Mouse (Mus musculus) testis, postnatal 10 days (tissue): ENCODE measurements around the gene Sema4c.

Source experiments
- DNase-seq: peaks from one replicate; pipeline ENCODE4 v3.0.0; 2021; ENCODE audit warnings: low spot score

The Sema4c gene

DNA sequence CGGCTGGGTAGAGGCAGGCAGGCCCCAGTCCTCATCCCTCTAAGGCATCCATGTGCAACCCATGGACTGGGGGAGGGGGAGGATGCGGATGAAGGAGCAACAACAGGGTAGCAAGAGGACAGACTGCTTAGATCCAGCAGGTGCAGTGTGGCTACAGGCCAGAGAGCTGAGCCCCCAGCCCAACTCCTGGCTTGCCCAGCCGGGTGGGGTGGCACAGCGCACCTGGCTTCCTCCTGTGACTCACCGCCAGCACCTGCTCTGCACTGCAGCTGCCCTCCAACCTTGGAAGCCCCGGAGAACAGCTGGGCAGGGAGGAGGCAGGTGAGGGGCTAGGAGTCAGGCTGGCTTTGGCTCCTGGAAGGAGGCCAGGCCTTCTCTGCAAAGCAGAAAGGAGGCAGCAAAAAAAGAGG, 21.8 kb upstream of the Sema4c start:
- no peak for DNase-seq

GRCm38 (mm10) chr1:36576991-36577675, 19.0 kb upstream of the Sema4c start:
- no peak for DNase-seq

DNA sequence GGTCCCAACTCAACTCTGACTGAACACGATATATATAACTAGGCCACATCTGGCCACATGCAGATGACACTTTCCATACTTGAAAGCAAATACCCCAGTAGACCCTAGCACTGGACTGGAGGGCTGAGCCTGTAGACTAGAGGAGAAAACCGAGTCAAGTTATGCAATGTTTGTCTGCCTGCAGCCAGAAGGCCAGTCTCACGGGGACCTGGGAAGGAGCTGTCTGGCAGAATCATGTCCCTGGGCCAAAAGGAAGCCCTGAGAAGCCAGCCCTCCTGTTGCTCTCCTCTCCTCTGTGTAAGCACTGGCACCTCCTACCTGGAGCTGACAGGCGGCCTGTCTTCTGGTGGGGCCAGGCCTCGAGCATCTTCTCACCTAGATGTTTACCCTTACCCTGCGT, 17.2 kb upstream of the Sema4c start:
- no peak for DNase-seq

GRCm38 (mm10) chr1:36574196-36574955, 16.2 kb upstream of the Sema4c start:
- DNase-seq = no peak

DNA sequence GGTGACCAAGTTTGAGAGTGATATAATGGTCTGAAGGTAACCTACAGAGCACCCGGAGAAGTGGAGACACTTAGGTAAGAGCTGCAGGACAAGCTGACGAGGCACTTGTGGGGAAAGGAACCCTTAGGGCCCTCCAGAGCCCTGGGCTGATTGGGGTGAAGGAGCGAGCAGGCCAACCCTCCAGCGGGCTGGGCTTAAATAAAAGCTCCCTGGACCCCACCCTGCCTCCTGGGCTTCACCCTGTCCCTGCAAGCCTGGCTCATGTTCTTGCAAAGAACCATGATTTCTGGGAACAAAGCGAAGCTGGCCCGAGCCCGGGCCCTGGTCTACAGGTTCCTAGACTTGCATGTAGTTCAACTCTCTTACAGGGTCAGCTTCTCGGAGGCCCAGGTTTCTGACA, 15.4 kb upstream of the Sema4c start:
- DNase-seq = no peak

- DNase-seq = no peak
Measured at GRCm38 (mm10) chr1:36572709-36573108, 14.6 kb upstream of the Sema4c start.

GRCm38 (mm10) chr1:36572140-36572700, 14.1 kb upstream of the Sema4c start:
- DNase-seq = no peak

DNA sequence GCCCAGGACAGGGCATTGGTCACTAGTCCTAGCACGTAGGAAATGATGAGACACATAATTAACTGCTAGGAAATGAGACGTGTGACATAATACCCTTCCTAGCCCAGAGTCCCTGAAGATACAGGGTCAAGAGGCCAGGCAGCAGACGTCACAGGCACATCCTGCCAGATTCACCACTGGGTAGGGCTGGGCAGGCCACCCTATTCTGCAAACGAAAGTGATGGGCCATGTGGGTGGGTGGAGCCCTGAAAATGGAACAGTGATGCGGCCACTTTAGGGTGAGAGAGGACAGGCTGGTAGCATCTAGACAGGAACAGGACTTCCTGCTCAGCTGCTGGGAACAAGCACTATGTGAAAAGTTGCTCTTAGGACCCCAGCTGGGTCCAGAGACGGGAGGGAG, 13.5 kb upstream of the Sema4c start:
- peak; percentile 50 for DNase-seq

DNA sequence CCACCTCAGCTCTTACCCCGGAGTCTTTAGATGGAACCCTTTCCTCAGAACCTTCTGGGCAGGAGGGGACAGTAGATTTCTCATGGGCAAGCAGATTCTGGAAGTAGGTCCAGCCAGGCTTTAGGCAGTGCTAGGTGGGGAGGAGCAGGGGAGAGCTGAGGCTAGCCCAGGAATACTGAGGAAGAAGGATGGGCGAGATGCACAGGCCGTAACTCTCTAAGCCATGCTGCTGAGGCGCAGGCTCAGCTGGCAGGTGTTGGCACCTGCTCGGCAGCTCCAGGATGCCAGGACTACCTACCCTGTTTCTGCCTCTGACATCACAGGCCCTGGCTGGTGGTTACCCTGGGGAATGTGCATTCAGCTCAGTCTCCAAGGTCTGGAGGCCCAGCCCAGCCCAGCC, 12.2 kb upstream of the Sema4c start:
- peak; percentile 40 for DNase-seq

DNA sequence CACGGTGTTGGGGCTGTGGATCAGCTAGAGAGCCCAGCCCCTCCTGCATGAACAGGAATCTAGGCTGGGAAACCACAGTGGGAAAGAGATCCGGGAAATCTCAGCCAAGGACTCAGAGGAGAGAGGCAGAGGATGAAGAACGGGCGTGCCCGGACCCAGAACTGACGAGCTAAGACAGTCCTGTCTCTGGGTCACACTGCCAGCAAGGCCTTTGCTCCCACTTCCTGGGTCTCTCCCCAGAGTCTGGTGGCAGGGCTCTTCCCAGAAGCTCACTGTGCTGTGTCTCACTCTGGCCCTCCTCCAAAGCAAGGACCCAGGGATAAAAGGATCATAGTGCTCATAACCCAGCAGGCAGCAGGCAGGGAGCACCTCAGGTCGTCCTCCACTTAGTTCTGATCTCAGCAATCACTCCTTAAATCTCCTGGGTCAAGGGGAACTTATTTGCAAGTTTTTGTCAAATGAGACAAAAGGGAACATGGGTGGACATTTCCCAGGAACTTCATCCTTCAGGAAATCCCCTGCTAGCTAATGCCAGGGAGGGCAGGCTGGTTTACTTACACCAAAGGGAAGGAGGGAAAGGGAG, 11.6 kb upstream of the Sema4c start:
- no peak for DNase-seq

- DNase-seq = no peak
Measured at GRCm38 (mm10) chr1:36568776-36569175, 10.6 kb upstream of the Sema4c start.

DNA sequence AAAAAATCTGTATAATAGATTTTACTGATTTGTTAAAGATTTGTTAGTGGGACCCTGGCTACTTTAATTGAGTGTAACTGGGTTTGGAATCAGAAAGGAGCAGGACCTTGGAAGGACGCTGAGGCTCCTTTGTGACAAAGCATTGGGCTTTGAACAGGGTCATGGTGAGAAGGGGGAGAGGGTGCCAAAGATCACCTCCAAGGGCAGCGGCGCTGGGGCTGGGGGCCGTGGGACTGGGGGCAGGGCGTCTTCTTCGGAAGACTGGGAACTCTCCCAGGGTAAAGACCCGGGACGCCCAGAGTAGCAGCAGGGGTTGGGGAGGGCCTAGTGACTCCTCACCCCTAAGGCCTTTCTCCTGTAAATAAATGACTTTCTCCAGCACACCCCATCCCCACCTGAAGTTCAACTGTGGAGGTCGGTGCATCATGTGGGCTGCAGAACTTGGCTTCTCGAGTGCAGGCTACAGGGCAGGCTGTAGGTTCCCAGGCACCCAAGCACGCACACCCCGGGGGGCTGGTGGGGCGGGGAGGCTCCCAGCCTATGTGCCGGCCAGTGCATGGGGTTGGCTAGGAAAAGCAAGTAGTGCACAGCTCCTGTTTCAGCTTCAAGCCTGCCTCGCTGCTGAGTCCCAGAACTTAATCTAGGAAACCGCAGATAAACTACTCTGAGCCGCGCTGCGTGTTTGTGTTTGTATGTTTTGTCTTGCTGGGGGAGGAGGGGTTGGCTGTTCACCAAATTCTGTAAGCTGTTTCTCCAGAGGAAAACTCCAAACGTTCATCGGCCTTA, 9.9 kb upstream of the Sema4c start:
- no peak for DNase-seq

DNA sequence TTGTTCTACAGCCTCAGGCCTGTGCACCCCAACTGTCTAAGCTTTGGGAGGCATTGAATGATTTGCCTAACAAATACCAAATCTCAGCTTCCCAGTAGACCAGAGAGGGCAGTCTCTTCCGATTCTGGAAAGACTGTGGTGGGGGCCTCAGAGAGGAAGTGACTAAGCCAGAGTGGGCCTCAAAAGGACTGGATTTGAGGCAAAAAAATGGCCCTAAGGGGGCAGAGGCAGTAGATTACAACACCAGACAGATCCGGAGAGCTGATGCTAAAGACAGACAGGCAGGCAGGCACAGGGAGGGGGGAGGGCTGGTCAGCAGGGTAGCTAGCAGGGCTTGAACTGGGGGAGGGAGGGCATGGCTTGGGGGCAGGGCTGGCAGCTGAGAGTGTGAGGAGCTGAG, 8.3 kb upstream of the Sema4c start:
- DNase-seq = no peak

DNA sequence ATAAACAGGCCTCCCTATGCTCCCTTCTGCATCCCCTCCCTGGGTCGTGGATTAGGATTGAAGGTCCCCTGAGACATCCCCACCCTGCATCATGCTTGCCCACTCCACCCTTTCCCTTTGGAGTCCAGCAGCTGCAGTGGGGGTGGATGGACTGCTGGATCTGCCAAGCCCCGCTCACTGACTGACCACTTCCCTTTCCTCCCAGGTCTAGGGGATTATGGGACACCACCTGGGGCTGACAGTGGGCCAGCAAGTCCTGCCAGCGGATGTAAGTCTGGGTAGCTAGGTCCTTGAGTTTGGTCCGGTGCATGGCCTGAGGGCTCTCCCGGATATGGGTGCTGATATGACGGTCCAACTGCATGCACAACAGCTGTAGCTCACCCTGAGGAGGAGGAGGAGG, 6.0 kb upstream of the Sema4c start:
- DNase-seq = no peak

GRCm38 (mm10) chr1:36563632-36564031, 5.5 kb upstream of the Sema4c start:
- no peak for DNase-seq

- no peak for DNase-seq
Measured at GRCm38 (mm10) chr1:36563197-36563596, 5.0 kb upstream of the Sema4c start.

DNA sequence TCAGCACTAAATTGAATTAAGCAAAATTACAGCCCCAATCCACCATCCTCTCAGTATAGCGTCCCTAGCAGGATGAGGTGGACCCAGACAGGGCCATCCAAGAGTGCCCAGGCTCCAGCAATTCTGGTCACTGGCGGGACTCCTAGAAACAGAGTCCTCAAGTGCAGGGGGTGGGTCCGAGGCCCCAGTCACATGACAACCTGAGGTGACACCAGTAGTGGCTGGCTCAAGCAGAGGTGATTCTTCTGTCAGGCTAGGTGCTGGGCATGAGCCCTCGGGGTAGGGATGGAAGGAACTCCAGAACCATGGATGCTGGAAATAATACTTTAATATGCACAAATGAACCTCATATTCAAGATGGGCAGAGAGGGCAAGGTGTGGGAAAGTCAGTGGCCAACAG, 4.2 kb upstream of the Sema4c start:
- DNase-seq = no peak

DNA sequence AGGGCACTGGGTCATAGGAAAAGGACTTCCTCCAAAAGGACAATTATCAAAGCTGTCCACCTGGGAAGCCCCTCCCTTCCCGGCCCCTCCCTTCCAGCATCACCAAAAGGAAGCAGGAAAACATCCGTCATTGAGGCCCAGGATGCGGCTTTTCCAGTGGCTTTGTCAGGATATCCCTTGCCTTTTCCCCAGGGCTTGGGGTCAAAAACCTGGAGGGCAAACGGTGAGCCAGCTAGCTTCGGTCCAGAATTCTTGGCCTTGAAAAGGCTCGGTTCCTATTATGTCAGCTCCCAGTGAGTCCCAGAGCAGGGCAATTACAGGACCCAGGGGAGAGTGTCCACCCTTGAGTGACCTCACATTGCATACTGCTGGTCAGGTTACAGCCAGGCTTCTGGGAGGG, 2.8 kb upstream of the Sema4c start:
- DNase-seq = no peak

DNA sequence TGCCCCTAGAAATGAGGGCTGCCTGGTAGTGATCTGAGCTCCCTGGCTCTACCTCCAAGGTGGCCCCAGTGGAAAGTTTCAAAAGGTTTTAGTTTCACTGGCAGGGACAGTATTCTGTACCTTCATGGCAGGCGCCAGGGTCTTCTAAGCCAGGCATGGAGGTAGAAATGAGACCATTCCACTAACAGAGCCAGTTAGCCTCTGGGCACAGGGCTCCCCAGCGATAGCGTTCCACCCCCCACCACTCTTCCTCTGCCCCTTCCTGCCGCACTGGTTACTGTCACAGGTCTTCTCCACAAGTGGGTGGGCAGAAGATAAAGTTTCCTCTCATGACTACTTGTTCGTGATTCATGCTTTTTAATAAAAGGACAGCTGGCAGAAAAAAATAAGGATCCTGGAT, 1.7 kb upstream of the Sema4c start:
- DNase-seq = no peak

DNA sequence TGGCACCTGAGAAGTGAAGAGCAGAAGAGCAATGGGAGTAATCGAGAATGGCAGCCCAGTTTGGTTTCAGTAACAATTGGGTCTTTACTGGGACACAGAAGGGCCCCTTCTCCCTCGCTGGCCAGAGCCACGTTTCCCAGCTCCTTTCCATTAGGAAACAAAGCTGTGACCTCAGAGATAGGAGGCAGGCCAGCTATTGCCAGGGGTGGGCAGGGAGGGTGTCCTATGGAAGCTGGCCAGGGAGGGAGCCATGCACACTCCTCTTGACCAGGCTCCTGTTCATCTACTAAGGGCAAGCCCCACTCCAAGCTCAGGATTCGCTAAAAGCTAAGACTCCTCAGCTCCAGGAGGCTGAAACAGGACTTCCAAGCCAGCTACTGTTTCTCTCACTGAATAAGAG, 1.1 kb upstream of the Sema4c start:
- no peak for DNase-seq

GRCm38 (mm10) chr1:36557457-36558011, 615 bp downstream of the Sema4c start:
- peak; percentile 92 for DNase-seq
